Mouse (Mus musculus): ENCODE measurements around the gene Kif2a.

- TF ChIP-seq CTCF (IDR thresholded peaks at IDR 0.05; ENCODE audit: extremely low read depth, insufficient read depth, low read length) (no peak), POLR2A (IDR thresholded peaks at IDR 0.05; ENCODE audit: extremely low read depth, insufficient read depth, low read length) (no peak)
These were observed 41.3 kb upstream of the Kif2a start for GRCm38 (mm10) chr13:107063115-107063807.

All from cortical plate, adult 2 months (tissue).